Mouse (Mus musculus) embryo, embryonic 10.5 days (tissue): ENCODE data around the gene Tnip2.

ENCODE experiments used
- DNase-seq: peaks from one replicate; pipeline ENCODE4 v3.0.0-alpha.2; 2015; ENCODE audit warnings: low spot score

Tnip2 gene

GRCm38 (mm10) chr5:34523958-34524485, 10.2 kb upstream of the Tnip2 start:
- no peak for DNase-seq

- DNase-seq, result no peak
Observed at GRCm38 (mm10) chr5:34521337-34521736, 7.5 kb upstream of the Tnip2 start.

GRCm38 (mm10) chr5:34520458-34521209, 6.8 kb upstream of the Tnip2 start:
- no peak for DNase-seq

DNA sequence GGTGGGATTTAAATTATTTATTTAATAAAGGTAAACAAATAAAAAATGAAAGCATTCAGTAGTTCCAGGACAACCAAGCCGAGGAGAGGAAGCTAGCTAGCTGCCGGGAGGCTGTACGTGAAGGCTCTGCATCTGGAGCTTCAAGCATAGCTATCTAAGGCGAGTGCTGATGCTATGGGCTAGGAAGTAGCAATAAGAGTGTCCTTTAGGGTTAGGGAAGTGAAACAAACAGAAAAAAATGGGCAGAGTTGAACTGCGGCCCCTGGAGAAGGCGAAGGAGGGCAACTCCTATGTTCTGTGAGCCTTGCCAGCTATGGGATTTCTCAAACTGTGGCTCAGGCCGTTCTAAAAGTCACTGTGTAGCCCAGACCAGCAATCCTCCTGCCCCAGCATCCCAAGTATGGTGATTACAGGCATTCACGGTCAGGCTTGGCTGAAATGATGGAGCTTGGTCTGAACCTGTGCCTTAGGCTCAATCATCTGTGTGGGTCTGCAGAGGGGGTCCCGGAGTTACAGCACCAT, 5.7 kb upstream of the Tnip2 start:
- no peak for DNase-seq

GRCm38 (mm10) chr5:34517913-34518312, 4.1 kb upstream of the Tnip2 start:
- peak; percentile 82 for DNase-seq

DNA sequence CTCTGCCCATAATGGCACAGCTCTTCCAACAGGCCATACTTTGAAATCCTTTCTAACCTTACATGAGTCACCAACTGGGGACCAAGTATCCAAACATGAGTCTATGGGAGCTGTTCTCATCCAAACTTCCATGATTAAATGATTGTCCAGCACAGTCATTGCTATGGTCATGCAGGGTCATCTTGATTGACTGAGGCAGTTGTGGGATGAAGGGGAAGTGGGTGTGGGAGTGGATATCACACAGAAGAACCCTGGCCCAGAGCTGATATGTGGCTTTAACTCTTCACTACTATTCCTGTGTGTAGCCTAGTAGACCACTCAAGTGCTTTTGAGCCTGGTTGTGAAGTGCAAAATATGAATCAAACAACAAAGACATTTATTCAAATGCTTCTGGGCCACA, 1.3 kb upstream of the Tnip2 start:
- no peak for DNase-seq

DNA sequence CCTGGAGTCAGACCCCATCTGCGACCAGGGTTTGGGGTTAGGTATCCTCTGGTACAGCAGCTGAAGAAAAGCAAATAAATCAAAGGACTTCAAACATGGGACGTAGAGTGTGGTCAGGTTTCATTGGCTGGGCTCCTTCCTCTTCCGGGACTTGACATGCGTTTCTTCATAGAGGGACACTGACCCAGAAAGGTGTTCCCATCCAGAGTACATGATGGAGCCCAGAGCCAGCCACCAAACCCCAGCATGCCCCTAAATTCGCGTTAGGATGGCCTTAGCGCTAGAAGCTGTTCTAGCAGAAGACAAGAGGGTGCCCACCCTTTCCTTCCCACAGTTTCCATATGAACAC, 401 bp upstream of the Tnip2 start:
- no peak for DNase-seq

- DNase-seq, result no peak
Observed at GRCm38 (mm10) chr5:34512486-34512885, 1.3 kb downstream of the Tnip2 start.

DNA sequence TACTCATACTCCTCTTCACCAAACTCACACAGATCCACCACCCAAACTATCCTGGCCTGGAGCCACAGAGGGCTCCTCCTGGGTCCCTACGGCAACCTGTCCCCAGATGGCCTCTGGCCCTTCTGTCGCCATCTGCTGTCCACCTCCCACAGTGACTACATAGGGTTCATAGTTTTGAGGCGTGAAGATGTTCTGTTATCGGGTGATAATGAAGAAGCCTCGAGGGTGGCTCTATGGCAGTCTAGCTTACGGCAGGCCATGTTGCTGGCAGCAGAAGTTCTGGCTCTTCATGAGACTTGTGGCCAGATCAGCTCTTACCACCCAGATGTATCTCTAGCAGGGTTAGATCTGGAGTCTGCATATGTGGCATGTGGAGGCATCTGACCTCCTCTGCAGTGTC, 11.0 kb downstream of the Tnip2 start:
- DNase-seq, result no peak

DNA sequence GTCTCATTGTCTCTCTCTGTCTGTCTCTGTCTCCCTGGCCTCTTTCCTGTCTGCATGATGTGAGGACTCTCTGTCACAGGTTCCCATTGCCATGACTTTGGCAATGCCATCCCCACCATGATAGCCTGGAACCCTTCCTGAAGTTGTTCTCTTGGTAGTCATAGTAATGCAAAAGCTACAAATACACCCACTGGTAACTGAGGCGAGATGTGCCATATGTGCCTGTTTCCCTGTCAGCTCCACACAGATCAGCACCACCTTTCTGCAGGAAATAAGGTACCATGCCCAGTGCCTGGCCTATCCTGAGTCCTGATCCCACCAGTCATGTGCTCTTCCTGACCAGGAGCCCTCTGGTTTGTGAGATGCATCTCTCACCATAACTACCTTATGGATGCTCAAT, 11.4 kb downstream of the Tnip2 start:
- DNase-seq, result no peak

GRCm38 (mm10) chr5:34501588-34501987, 12.2 kb downstream of the Tnip2 start:
- no peak for DNase-seq

GRCm38 (mm10) chr5:34500886-34501285, 12.9 kb downstream of the Tnip2 start:
- no peak for DNase-seq

DNA sequence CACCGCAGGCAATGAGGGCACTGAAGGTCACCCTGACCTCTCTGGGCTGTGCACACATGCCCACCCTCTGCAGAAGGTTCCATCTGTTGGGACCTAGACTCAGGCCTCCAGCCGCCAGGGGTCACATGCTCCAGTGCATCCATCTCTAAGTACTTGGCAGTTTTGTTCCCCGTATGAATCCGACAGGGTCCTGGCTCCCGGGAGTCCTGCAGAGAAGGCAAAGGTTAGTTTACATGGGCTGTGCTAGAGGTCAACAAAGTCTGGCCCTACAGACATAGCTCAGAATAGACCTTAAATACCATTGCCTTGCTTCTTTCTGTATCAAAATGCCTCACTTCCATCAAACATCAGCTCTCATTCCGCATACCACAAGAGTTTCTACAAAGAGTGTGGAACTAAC, 17.0 kb downstream of the Tnip2 start:
- DNase-seq, result no peak

- DNase-seq, result no peak
Observed at GRCm38 (mm10) chr5:34489418-34489787, 24.4 kb downstream of the Tnip2 start.

- DNase-seq, result no peak
Observed at GRCm38 (mm10) chr5:34488741-34489417, 24.9 kb downstream of the Tnip2 start.

GRCm38 (mm10) chr5:34487320-34488090, 26.3 kb downstream of the Tnip2 start:
- no peak for DNase-seq

DNA sequence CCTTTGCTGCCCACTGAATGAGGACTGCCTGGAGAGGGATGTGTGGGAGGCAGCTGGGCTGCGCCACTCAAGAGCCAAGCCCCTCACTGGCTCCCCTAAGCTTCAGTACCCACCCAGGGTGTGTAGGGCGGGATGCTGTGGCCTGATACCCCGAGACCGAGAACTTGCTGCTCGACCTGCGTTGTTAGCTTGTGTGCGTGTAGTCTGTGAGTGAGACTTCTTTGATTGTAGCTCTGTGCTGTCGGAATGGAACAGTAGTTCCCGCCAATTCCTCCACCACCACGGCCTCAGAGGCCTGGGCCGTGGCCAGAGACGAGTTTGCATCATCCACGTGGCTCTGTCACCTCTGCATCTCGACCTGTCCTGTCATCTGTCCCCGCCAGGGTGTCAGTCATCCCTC, 28.1 kb downstream of the Tnip2 start:
- DNase-seq, result no peak

- no peak for DNase-seq
Observed at GRCm38 (mm10) chr5:34480926-34481325, 32.9 kb downstream of the Tnip2 start.

GRCm38 (mm10) chr5:34468039-34468775, 45.6 kb downstream of the Tnip2 start:
- DNase-seq, result no peak

DNA sequence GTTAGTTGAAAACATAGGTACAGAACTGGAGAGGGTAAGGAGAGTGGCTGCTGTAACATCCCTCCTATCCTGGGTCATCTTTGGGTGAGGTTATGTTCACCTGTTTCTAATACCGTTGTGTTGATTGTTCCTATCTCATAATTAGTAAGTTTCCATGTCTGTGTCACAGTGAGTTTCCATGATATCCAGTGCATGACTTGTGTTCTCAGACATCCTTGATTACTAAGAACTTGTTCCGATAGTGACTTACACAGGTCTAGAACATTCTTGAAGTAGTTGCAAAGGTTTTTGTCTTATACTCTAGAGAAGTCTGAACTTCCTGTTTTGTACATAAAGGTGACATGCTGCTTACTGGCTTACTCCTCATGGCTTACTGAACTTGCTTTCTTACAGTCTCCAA, 47.1 kb downstream of the Tnip2 start:
- no peak for DNase-seq

DNA sequence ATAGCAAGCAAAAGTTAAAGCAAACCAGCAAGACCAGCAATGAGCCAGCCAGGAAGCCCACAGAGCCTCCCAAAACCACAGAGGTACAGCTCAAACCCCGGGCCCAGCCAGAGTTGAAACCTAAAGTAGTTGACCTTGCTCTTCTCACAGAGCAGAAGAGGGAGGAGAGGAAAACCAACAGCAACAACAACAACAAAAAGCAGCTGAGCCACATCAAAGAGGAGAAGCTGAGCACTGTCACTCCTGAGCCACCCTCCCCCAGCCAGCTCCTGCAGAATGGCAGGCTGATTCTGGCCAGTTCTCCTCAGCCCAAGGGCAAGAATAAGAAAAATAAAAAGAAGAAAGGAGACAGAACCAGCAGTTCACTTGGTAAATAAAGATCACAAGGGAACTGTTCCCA, 47.7 kb downstream of the Tnip2 start:
- no peak for DNase-seq

- no peak for DNase-seq
Observed at GRCm38 (mm10) chr5:34461841-34462240, 52.0 kb downstream of the Tnip2 start.
